Mouse (Mus musculus) brain, embryonic 14.5 days (tissue): ENCODE data around the gene Rap1a.

ENCODE experiments used
- CTCF ChIP-seq: fragments of 200-500 bp; IDR thresholded peaks from 2 replicates; pipeline ENCODE4 v1.5.1; 2012; ENCODE audit warnings: inconsistent platforms, mild to moderate bottlenecking, moderate library complexity, borderline replicate concordance; ENCODE audit not compliant: insufficient read depth, insufficient read length; ENCODE audit errors: extremely low read depth
- POLR2A ChIP-seq: fragments of 200-500 bp; IDR thresholded peaks from 2 replicates; pipeline ENCODE4 v1.6.1; 2012; ENCODE audit warnings: mild to moderate bottlenecking, inconsistent platforms, borderline replicate concordance; ENCODE audit not compliant: poor library complexity, insufficient read depth, insufficient read length, severe bottlenecking; ENCODE audit errors: extremely low read depth

DNA sequence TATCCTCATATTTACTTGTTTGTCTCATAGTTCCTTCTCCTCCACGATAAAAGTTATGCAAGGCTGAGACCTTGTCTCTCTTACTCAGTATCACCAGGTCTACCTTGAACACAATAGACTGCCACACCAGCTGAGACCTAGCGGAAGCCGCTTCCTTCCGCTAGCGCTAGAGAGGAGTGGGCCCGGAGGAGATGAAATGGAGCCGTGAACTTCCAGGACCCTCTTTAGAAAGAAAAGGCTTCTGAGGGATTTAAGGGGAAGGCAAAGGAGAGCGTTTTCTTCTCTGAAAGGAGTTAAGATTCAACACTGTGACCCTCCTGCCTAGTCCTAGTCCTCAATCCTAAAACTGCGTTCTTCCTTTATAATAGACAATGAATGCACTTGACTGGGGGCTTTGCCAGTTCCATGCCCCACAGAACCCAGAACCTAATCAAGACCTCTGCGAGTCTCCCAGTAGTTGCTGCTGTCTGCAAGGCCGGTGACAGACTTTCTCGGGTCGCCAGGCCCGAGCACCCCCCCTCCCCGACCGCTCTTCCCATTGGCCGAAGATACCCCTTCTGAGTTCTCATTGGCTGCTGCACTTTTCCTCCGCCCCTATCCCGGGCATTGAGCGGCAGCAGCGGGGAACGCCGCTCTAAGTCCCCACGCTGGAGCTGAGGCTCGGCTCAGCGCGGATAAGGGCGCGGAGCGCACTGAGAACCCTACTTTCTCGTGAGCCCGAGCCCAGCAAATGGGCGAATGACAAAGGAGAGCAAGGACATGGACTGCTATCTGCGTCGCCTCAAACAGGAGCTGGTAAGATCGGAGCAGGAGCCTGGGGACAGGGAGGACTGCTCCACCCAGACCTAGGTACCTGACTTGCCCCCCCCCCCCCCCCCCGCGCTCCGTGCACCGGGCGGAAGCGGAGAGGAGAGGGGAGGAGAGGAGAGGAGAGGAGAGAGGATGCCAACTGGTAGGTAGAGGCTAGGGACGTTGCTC lies 96.8 kb downstream of the Rap1a start, which contains the start of gene Inka2:
- TF ChIP-seq CTCF = no peak
- no peak for TF ChIP-seq POLR2A
